Mouse (Mus musculus) granulocyte monocyte progenitor cell, adult 5-6 weeks (primary cell): ENCODE measurements around the gene Tecrl. TPM values are rescaled to one million over a fixed set of nuclear protein-coding genes. Genes with fewer than 3 reads are reported as not detected.

Experiments
- ATAC-seq: replicated peaks from 2 replicates; pipeline ENCODE4 v1.8.0; 2016; ENCODE audit warnings: mild to moderate bottlenecking, moderate TSS enrichment, inconsistent platforms; ENCODE audit not compliant: poor library complexity, severe bottlenecking
- total RNA-seq, 2 experiments: library from RNA; stranded (forward) in 1 of 2; stranded (reverse) in 1 of 2; fragments of 200-712, 200-1000 nt in 1 of 2; fragments of >200 nt in 1 of 2; fragmentation: Nextera tagmentation in 1 of 2; gene quantifications; 2 replicates each; pipeline ENCODE4 v1.2.3; 2014 to 2017

The Tecrl gene
- total RNA-seq (2014; fragmentation: Nextera tagmentation) (not detected in 2 replicates), total RNA-seq (2017) (not detected in 2 replicates)

DNA sequence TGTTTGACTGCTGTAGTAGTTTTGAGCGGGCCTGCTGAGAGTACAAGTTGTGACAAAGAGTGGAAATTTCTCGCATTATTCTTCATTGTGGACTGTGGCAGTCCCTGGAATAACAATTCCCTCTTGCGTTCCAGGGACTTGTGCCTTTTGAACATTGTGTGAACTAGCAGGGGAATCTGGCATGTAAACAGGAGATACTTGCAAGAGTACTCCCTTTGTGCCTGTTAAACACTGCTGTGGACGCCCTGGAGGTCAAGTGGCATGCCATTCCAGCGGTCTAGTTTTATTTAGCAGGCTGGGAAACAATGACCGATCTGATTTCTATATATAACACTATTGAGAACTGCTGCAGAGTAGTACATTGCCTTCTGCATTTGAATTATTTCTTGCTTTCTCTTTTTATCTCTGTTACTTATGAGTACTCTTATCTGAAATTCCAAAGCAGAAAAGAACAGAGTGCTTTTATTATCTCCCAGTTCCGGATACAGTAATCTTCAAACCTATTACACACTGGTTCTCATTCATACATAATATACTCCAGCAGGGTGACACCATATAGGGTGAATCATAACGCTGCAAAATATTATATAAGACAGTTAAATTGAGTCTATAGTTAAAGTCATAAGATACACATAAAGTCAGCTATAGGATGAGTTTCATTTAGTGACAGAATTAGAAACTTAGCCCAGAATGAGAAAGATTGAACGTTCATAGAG is at the start of gene Tecrl:
Gene Tecrl, minus strand, starts transcription at position 350 of the 716 bp plus-strand sequence.
- no peak for ATAC-seq

GRCm38 (mm10) chr5:83385021-83385420 is 30.0 kb upstream of the Tecrl start:
- ATAC-seq: no peak

DNA sequence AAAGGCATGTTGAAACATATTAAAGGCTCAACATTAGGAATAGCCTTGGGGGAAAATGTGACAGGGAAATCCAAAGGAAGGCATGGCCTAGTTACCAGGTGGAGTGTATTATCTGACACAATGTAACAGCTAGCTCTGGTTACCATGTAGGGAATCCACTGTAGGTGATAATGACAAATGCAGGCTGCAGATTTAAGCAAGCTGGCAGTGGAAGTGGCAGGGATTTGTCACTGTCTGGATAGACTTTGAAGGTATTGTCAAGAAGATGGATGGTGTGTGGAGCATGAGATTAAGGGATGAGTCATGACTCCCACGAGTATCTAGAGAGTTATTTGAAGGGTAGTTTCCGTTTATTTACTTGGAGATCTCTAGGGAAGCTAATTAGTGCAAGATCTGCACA is 3.4 kb downstream of the Tecrl start:
- ATAC-seq: no peak

GRCm38 (mm10) chr5:83339144-83339543 is 15.9 kb downstream of the Tecrl start:
- no peak for ATAC-seq

DNA sequence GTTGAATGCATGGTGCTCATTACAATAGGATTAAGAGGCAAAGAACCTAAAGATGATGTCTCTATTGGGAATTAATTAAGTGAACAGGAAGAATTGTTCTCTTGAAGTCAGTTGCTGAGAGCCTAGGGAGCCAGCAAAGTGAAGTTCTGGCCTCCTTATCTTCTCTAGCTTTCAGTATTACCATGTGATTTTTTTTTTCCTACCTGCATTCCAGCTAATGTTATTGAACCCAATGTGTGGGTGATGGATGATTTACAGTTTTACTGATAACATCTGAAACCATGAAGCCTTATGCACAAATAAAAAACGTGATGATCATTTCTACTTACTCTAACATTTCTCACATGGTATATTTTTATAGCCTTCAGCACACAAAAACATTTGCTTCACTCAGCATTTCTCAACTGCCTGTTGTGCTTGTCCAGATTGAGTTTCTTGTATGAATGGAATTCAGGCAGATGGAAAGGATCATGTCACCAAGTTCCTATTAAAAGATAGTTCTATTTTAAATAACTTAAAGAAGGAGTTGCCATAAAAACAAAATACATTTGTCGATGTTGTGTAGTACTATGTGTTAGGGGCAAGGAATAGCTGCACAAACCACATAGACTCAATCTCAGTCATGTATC is 87.7 kb downstream of the Tecrl start:
- ATAC-seq: no peak

GRCm38 (mm10) chr5:83260059-83260458 is 94.9 kb downstream of the Tecrl start:
- ATAC-seq: no peak

GRCm38 (mm10) chr5:83254141-83254540 is 100.9 kb downstream of the Tecrl start:
- no peak for ATAC-seq

- ATAC-seq: no peak
Measured at GRCm38 (mm10) chr5:83238848-83239452, 116.0 kb downstream of the Tecrl start.
